Mouse (Mus musculus) CH12.LX (cell line): Measurements from ENCODE around the gene Tmem108. TPM values are rescaled to one million over a fixed set of nuclear protein-coding genes. Genes with fewer than 3 reads are reported as not detected.

Experiments
- DNase-seq: peaks from one replicate; pipeline ENCODE4 v3.0.0-alpha.2; 2013; ENCODE audit errors: extremely low read depth
- H3K27ac ChIP-seq: 2 replicates; pipeline ENCODE4 v1.5.1; 2012; ENCODE audit warnings: low read depth, mild to moderate bottlenecking, control low read depth, moderate library complexity; ENCODE audit not compliant: insufficient read depth
- H3K27me3 ChIP-seq: replicated peaks from 2 replicates; pipeline ENCODE3; 2012; ENCODE audit warnings: inconsistent platforms
- H3K36me3 ChIP-seq, 2 experiments: replicated peaks in 1 of 2; 2 replicates each; pipeline versions ENCODE3 to v1.6.1; 2012; ENCODE audit warnings: inconsistent platforms in 1 of 2, low read length in 1 of 2, mild to moderate bottlenecking in 1 of 2, mixed read lengths in 1 of 2, moderate library complexity in 1 of 2; ENCODE audit not compliant: control insufficient read depth in 1 of 2, insufficient read depth in 1 of 2
- H3K4me1 ChIP-seq, 2 experiments: 2 replicates each; pipeline ENCODE4 v1.6.1; 2012; ENCODE audit warnings: inconsistent platforms in 1 of 2, moderate library complexity in 1 of 2; ENCODE audit not compliant: insufficient read depth in 2 of 2, control insufficient read depth in 1 of 2
- H3K4me2 ChIP-seq: 2 replicates; pipeline ENCODE4 v1.6.1; 2012; ENCODE audit warnings: low read depth, mild to moderate bottlenecking, control low read depth; ENCODE audit not compliant: poor library complexity, insufficient read depth, severe bottlenecking
- H3K4me3 ChIP-seq, 3 experiments: fragments of 150-350 bp in 1 of 3; sonication (generic) in 1 of 3; replicated peaks in 1 of 3; 2 replicates each; pipeline versions ENCODE3 to v1.5.1; 2011 to 2012; ENCODE audit warnings: low read depth in 2 of 3, low read length in 2 of 3, mild to moderate bottlenecking in 2 of 3, moderate library complexity in 2 of 3, control low read depth in 1 of 3, improper control_type of control experiment in 1 of 3, inconsistent platforms in 1 of 3, mixed read lengths in 1 of 3; ENCODE audit not compliant: poor library complexity in 1 of 3
- H3K79me2 ChIP-seq: replicated peaks from 2 replicates; pipeline ENCODE4 v1.6.1; 2012; ENCODE audit warnings: mild to moderate bottlenecking, moderate library complexity; ENCODE audit not compliant: control insufficient read depth, poor library complexity, insufficient read depth, severe bottlenecking; ENCODE audit errors: extremely low read depth
- H3K9ac ChIP-seq: 2 replicates; pipeline ENCODE4 v1.6.1; 2012; ENCODE audit warnings: low read depth, mild to moderate bottlenecking, control low read depth, moderate library complexity; ENCODE audit not compliant: insufficient read depth
- H3K9me3 ChIP-seq: replicated peaks from 2 replicates; pipeline ENCODE3; 2012; ENCODE audit warnings: low read length, inconsistent platforms, mixed read lengths
- BHLHE40 ChIP-seq: IDR thresholded peaks from 2 replicates; pipeline ENCODE4 v1.6.1; 2011; ENCODE audit warnings: mild to moderate bottlenecking, low read depth, low read length, improper control_type of control experiment
- CHD1 ChIP-seq: IDR thresholded peaks from 2 replicates; pipeline ENCODE4 v1.6.1; 2012; ENCODE audit warnings: low read depth, low read length, improper control_type of control experiment, inconsistent platforms
- CHD2 ChIP-seq: IDR thresholded peaks from 2 replicates; pipeline ENCODE4 v1.6.1; 2011; ENCODE audit warnings: low read length, improper control_type of control experiment
- CTCF ChIP-seq, 2 experiments: IDR thresholded peaks in 1 of 2; conservative IDR thresholded peaks in 1 of 2; 2 replicates each; pipeline ENCODE4 v1.5.1; 2011 to 2012; ENCODE audit warnings: low read depth in 2 of 2, low read length in 2 of 2, improper control_type of control experiment in 1 of 2, inconsistent platforms in 1 of 2, mild to moderate bottlenecking in 1 of 2, moderate library complexity in 1 of 2
- ELF1 ChIP-seq: IDR thresholded peaks from 2 replicates; pipeline ENCODE4 v1.6.1; 2014; ENCODE audit warnings: low read depth, mild to moderate bottlenecking, inconsistent platforms, low read length, improper control_type of control experiment
- EP300 ChIP-seq: IDR thresholded peaks from 2 replicates; pipeline ENCODE4 v1.6.1; 2011; ENCODE audit warnings: low read length, improper control_type of control experiment
- ETS1 ChIP-seq: conservative IDR thresholded peaks from 2 replicates; pipeline ENCODE4 v1.6.1; 2012; ENCODE audit warnings: low read depth, mild to moderate bottlenecking, inconsistent platforms, low read length, improper control_type of control experiment, moderate library complexity
- IRF4 ChIP-seq: IDR thresholded peaks from 2 replicates; pipeline ENCODE4 v1.6.1; 2014; ENCODE audit warnings: low read depth, mild to moderate bottlenecking, inconsistent platforms, low read length, improper control_type of control experiment
- JUN ChIP-seq: IDR thresholded peaks from 2 replicates; pipeline ENCODE4 v1.6.1; 2011; ENCODE audit warnings: low read depth, mild to moderate bottlenecking, low read length, improper control_type of control experiment, moderate library complexity; ENCODE audit not compliant: insufficient read depth
- JUND ChIP-seq: conservative IDR thresholded peaks from 2 replicates; pipeline ENCODE4 v1.6.1; 2011; ENCODE audit warnings: low read depth, low read length, improper control_type of control experiment
- KAT2A ChIP-seq: IDR thresholded peaks from 2 replicates; pipeline ENCODE4 v1.6.1; 2012; ENCODE audit warnings: low read length, improper control_type of control experiment, inconsistent platforms; ENCODE audit not compliant: insufficient replicate concordance
- MAFK ChIP-seq: IDR thresholded peaks from 2 replicates; pipeline ENCODE4 v1.6.1; 2011; ENCODE audit warnings: low read length, improper control_type of control experiment; ENCODE audit not compliant: insufficient replicate concordance
- MAX ChIP-seq: IDR thresholded peaks from 2 replicates; pipeline ENCODE4 v1.6.1; 2011; ENCODE audit warnings: low read length, improper control_type of control experiment
- MAZ ChIP-seq: IDR thresholded peaks from 2 replicates; pipeline ENCODE4 v1.6.1; 2012; ENCODE audit warnings: low read depth, mild to moderate bottlenecking, inconsistent platforms, low read length, improper control_type of control experiment, moderate library complexity
- MEF2A ChIP-seq: IDR thresholded peaks from 2 replicates; pipeline ENCODE4 v1.6.1; 2014; ENCODE audit warnings: low read depth, mild to moderate bottlenecking, inconsistent platforms, low read length, improper control_type of control experiment, borderline replicate concordance
- MYC ChIP-seq: IDR thresholded peaks from 2 replicates; pipeline ENCODE4 v1.6.1; 2011; ENCODE audit warnings: low read depth, mild to moderate bottlenecking, improper control_type of control experiment, low read length
- NELFE ChIP-seq: IDR thresholded peaks from 2 replicates; pipeline ENCODE4 v1.6.1; 2011; ENCODE audit warnings: low read depth, low read length, improper control_type of control experiment
- NRF1 ChIP-seq: IDR thresholded peaks from 2 replicates; pipeline ENCODE4 v1.6.1; 2014; ENCODE audit warnings: low read depth, mild to moderate bottlenecking, inconsistent platforms, low read length, improper control_type of control experiment, moderate library complexity
- PAX5 ChIP-seq: IDR thresholded peaks from 2 replicates; pipeline ENCODE4 v1.6.1; 2012; ENCODE audit warnings: low read length, inconsistent platforms, mixed read lengths
- POLR2A ChIP-seq: IDR thresholded peaks from 2 replicates; pipeline ENCODE4 v1.6.1; 2011; ENCODE audit warnings: low read depth, mild to moderate bottlenecking, improper control_type of control experiment, low read length
- POLR2AphosphoS2 ChIP-seq: IDR thresholded peaks from 2 replicates; pipeline ENCODE4 v1.6.1; 2011; ENCODE audit warnings: low read depth, low read length, improper control_type of control experiment
- RAD21 ChIP-seq: IDR thresholded peaks from 2 replicates; pipeline ENCODE4 v1.6.1; 2011; ENCODE audit warnings: low read depth, mild to moderate bottlenecking, low read length, improper control_type of control experiment, moderate library complexity
- TCF12 ChIP-seq: IDR thresholded peaks from 2 replicates; pipeline ENCODE4 v1.6.1; 2014; ENCODE audit warnings: low read depth, mild to moderate bottlenecking, inconsistent platforms, low read length, improper control_type of control experiment
- USF2 ChIP-seq: conservative IDR thresholded peaks from 2 replicates; pipeline ENCODE4 v1.6.1; 2011; ENCODE audit warnings: low read depth, low read length, improper control_type of control experiment
- ZC3H11A ChIP-seq: IDR thresholded peaks from 2 replicates; pipeline ENCODE4 v1.6.1; 2012; ENCODE audit warnings: low read depth, mild to moderate bottlenecking, inconsistent platforms, low read length, improper control_type of control experiment
- ZKSCAN1 ChIP-seq: IDR thresholded peaks from 2 replicates; pipeline ENCODE4 v1.6.1; 2012; ENCODE audit warnings: low read depth, inconsistent platforms, low read length, improper control_type of control experiment, borderline replicate concordance
- ZNF384 ChIP-seq: IDR thresholded peaks from 2 replicates; pipeline ENCODE4 v1.6.1; 2012; ENCODE audit warnings: low read depth, low read length, improper control_type of control experiment, inconsistent platforms
- dilution Hi-C: fragments of 300-500 bp; cut with MboI; formaldehyde crosslinking; loops from 2 replicates; pipeline ENCODE4 v1.14.3; 2020; ENCODE audit warnings: low sequenced_read_pairs; ENCODE audit not compliant: extremely low pct_unique_long_range_greater_than_20kb, extremely low pct_ligation_motif_present
- in situ Hi-C: fragments of 300-500 bp; cut with MboI; formaldehyde crosslinking; loops from 3 replicates; pipeline ENCODE4 v1.14.3; 2019; ENCODE audit warnings: low sequenced_read_pairs, low pct_ligation_motif_present, low pct_unique_long_range_greater_than_20kb, mixed read lengths
- polyA plus RNA-seq: library from polyadenylated mRNA; unstranded; fragments of >175 nt; gene quantifications from 2 replicates; pipeline ENCODE4 v1.2.1, GENCODE M21; 2012; ENCODE audit warnings: low read depth; ENCODE audit not compliant: insufficient read length
- total RNA-seq, 2 experiments: library from RNA; depleted of rRNA; stranded (reverse); fragments of 300-350 nt in 1 of 2; fragments of >200 nt in 1 of 2; gene quantifications; 2 replicates each; pipeline ENCODE4 v1.2.3; 2012 to 2014

The Tmem108 gene
- total and polyA plus RNA-seq, 3 experiments = 0.04 to 0.13 (median 0.07) TPM

GRCm38 (mm10) chr9:103657981-103658380 is 103.7 kb downstream of the Tmem108 start:
- no peak overlapping the region for H3K9ac ChIP-seq
- in situ Hi-C loops (no loop called here), dilution Hi-C loops (no loop called here)
- H3K79me2 ChIP-seq = no peaks in the 10 kb centered on the region
- DNase-seq = no peak
- TF ChIP-seq KAT2A (no peak), PAX5 (no peak), MYC (no peak), EP300 (no peak), MAFK (no peak), POLR2A (no peak), IRF4 (no peak), POLR2AphosphoS2 (no peak), MAZ (no peak), BHLHE40 (no peak), TCF12 (no peak), MAX (no peak), ZKSCAN1 (no peak), JUN (no peak), NELFE (no peak), MEF2A (no peak), CHD2 (no peak)
- H3K4me3 ChIP-seq = no peak overlapping the region
- H3K9me3 ChIP-seq = peaks cover 2% of the 10 kb centered on the region
- peaks cover 7% of the 10 kb centered on the region for H3K27me3 ChIP-seq
- no peak overlapping the region for H3K27ac ChIP-seq
- peaks cover 0 to 9% of the 10 kb centered on the region in 2 experiments; a peak in 1 of 4 replicates for H3K4me1 ChIP-seq
- H3K36me3 ChIP-seq = no peaks in the 10 kb centered on the region
- H3K4me2 ChIP-seq = no peak overlapping the region

GRCm38 (mm10) chr9:103657183-103657975 is 104.3 kb downstream of the Tmem108 start:
- H3K27ac ChIP-seq = no peak overlapping the region
- DNase-seq = no peak
- H3K79me2 ChIP-seq = no peaks in the 10 kb centered on the region
- H3K27me3 ChIP-seq = peaks cover 7% of the 10 kb centered on the region
- dilution Hi-C loops = no loop called here
- in situ Hi-C loops = no loop called here
- H3K36me3 ChIP-seq = no peaks in the 10 kb centered on the region
- no peak overlapping the region for H3K9ac ChIP-seq
- peaks cover 2% of the 10 kb centered on the region for H3K9me3 ChIP-seq
- no peak overlapping the region for H3K4me2 ChIP-seq
- no peak for TF ChIP-seq USF2
- TF ChIP-seq ZC3H11A = no peak
- TF ChIP-seq ELF1 = no peak
- TF ChIP-seq MAX = no peak
- no peak for TF ChIP-seq POLR2A
- TF ChIP-seq MYC = no peak
- no peak for TF ChIP-seq CTCF (conservative IDR thresholded peaks at IDR 0.05 in 1 of 2, IDR thresholded peaks at IDR 0.05 in 1 of 2; ENCODE audit: low read depth in 2 of 2, low read length in 2 of 2)
- TF ChIP-seq NRF1 = no peak
- TF ChIP-seq ZNF384 = no peak
- TF ChIP-seq NELFE = no peak
- TF ChIP-seq JUND = no peak
- TF ChIP-seq CHD1 = no peak
- no peak for TF ChIP-seq PAX5
- no peak for TF ChIP-seq CHD2
- no peak for TF ChIP-seq TCF12
- no peak for TF ChIP-seq EP300
- no peak for TF ChIP-seq KAT2A
- TF ChIP-seq RAD21 = no peak
- no peak for TF ChIP-seq ETS1
- TF ChIP-seq POLR2AphosphoS2 = no peak
- H3K4me3 ChIP-seq = no peak overlapping the region
- H3K4me1 ChIP-seq = peaks cover 0 to 9% of the 10 kb centered on the region in 2 experiments; a peak in 1 of 4 replicates
